ENCODE assay signal across 17 mouse cellular contexts in genomic region chr9:60878630-60879029, GRCm38 (mm10).
DNase-seq lines count a peak whose midpoint lies in the region; ATAC-seq and TF ChIP-seq lines count a peak whose summit lies in the region.
"Had no signal": no experiment of that assay in that cellular context is flagged by ENCODE, and none has a peak within 500 bp of the region (broad histone marks: within the 10 kb centered on the region; RNA-seq: fewer than 3 reads in every experiment).

No protein-coding gene starts in this region.

- H3K9me3 ChIP-seq in hindbrain, embryonic 15.5 days, result no peaks in the 10 kb centered on the region
- H3K9me3 ChIP-seq in hindbrain, embryonic 10.5 days, result peaks cover 3% of the 10 kb centered on the region; the same call in 1 of the 2 replicates
- no peaks in the 10 kb centered on the region for H3K9me3 ChIP-seq in midbrain, embryonic 13.5 days
- H3K9me3 ChIP-seq in midbrain, postnatal 0 days (ENCODE audit: low read length), result no peaks in the 10 kb centered on the region
- H3K9me3 ChIP-seq in forebrain, embryonic 11.5 days (ENCODE audit: control insufficient read depth, low read length), result no peaks in the 10 kb centered on the region
- H3K9me3 ChIP-seq in forebrain, embryonic 15.5 days, result no peaks in the 10 kb centered on the region
- H3K9me3 ChIP-seq: heart, embryonic 12.5 days had no signal

- DNase-seq in hindbrain, embryonic 10.5 days (ENCODE audit: low spot score), result no peak
- no peak for DNase-seq in midbrain, postnatal 0 days (ENCODE audit: low spot score)
- peak; percentile 36 for DNase-seq in forebrain, embryonic 11.5 days (ENCODE audit: low spot score)
- DNase-seq in frontal cortex, postnatal 36 days (ENCODE audit: low spot score in 2 of 2), result no peak
- DNase-seq in cerebellum, adult 2 months, result no peak
- DNase-seq: adrenal gland, postnatal 10 days; cerebellum, adult 11-12 months; cerebellum, adult 9-11 months; cerebellum, postnatal 36 days; gastrocnemius, adult 2 months; gastrocnemius, postnatal 25 days had no signal

- TF ChIP-seq POLR2A in cerebellum, adult 2 months (IDR thresholded peaks at IDR 0.05; ENCODE audit: borderline replicate concordance, insufficient read depth, low read length), result no peak

- H3K4me3 ChIP-seq in hindbrain, embryonic 15.5 days, result no peak overlapping the region
- H3K4me3 ChIP-seq in hindbrain, embryonic 10.5 days, result no peak overlapping the region
- no peak overlapping the region for H3K4me3 ChIP-seq in midbrain, embryonic 13.5 days (replicated peaks)
- no peak overlapping the region for H3K4me3 ChIP-seq in midbrain, postnatal 0 days (ENCODE audit: low read depth, low read length)
- no peak overlapping the region for H3K4me3 ChIP-seq in forebrain, embryonic 11.5 days (ENCODE audit: low read depth, low read length)
- no peak overlapping the region for H3K4me3 ChIP-seq in forebrain, embryonic 15.5 days
- H3K4me3 ChIP-seq in cerebellum, adult 2 months (replicated peaks; ENCODE audit: insufficient read depth, low read depth, low read length), result no peak overlapping the region
- H3K4me3 ChIP-seq: embryonic facial prominence, embryonic 10.5 days; gastrocnemius, adult 2 months; heart, embryonic 12.5 days had no signal

- no peak overlapping the region for H3K4me2 ChIP-seq in hindbrain, embryonic 15.5 days
- H3K4me2 ChIP-seq in midbrain, embryonic 13.5 days (replicated peaks), result no peak overlapping the region
- H3K4me2 ChIP-seq in midbrain, postnatal 0 days (ENCODE audit: low read depth, low read length, poor library complexity, severe bottlenecking), result no peak overlapping the region
- H3K4me2 ChIP-seq in forebrain, embryonic 11.5 days (ENCODE audit: low read depth, low read length, severe bottlenecking), result no peak overlapping the region
- no peak overlapping the region for H3K4me2 ChIP-seq in forebrain, embryonic 15.5 days (replicated peaks)
- H3K4me2 ChIP-seq: heart, embryonic 12.5 days had no signal

- no peak overlapping the region for H3K9ac ChIP-seq in hindbrain, embryonic 15.5 days
- H3K9ac ChIP-seq in midbrain, embryonic 13.5 days (replicated peaks), result no peak overlapping the region
- H3K9ac ChIP-seq in midbrain, postnatal 0 days (replicated peaks; ENCODE audit: low read length, poor library complexity, severe bottlenecking), result no peak overlapping the region
- no peak overlapping the region for H3K9ac ChIP-seq in forebrain, embryonic 11.5 days (ENCODE audit: low read length)
- H3K9ac ChIP-seq in forebrain, embryonic 15.5 days (replicated peaks), result no peak overlapping the region
- H3K9ac ChIP-seq: heart, embryonic 12.5 days had no signal

- H3K27me3 ChIP-seq in hindbrain, embryonic 15.5 days, result no peaks in the 10 kb centered on the region
- H3K27me3 ChIP-seq in hindbrain, embryonic 10.5 days (ENCODE audit: insufficient read depth, poor library complexity, severe bottlenecking), result peaks cover 1% of the 10 kb centered on the region; the same call in 1 of the 2 replicates
- H3K27me3 ChIP-seq in midbrain, embryonic 13.5 days, result peaks cover 18% of the 10 kb centered on the region; the same call in 1 of the 2 replicates
- no peaks in the 10 kb centered on the region for H3K27me3 ChIP-seq in midbrain, postnatal 0 days (ENCODE audit: insufficient read depth, low read length)
- no peaks in the 10 kb centered on the region for H3K27me3 ChIP-seq in forebrain, embryonic 11.5 days (ENCODE audit: control insufficient read depth, insufficient read depth, low read length)
- no peaks in the 10 kb centered on the region for H3K27me3 ChIP-seq in forebrain, embryonic 15.5 days
- H3K27me3 ChIP-seq in cerebellum, adult 2 months (ENCODE audit: control insufficient read depth, insufficient read depth, low read length), result no peaks in the 10 kb centered on the region
- H3K27me3 ChIP-seq: heart, embryonic 12.5 days had no signal

- H3K36me3 ChIP-seq in hindbrain, embryonic 15.5 days, result no peaks in the 10 kb centered on the region
- H3K36me3 ChIP-seq in hindbrain, embryonic 10.5 days, result peaks cover 53% of the 10 kb centered on the region
- H3K36me3 ChIP-seq in midbrain, embryonic 13.5 days, result no peaks in the 10 kb centered on the region
- H3K36me3 ChIP-seq in midbrain, postnatal 0 days (ENCODE audit: insufficient read depth, low read length), result no peaks in the 10 kb centered on the region
- no peaks in the 10 kb centered on the region for H3K36me3 ChIP-seq in forebrain, embryonic 11.5 days (ENCODE audit: control insufficient read depth, insufficient read depth, low read length)
- no peaks in the 10 kb centered on the region for H3K36me3 ChIP-seq in forebrain, embryonic 15.5 days

- H3K4me1 ChIP-seq in hindbrain, embryonic 15.5 days (replicated peaks), result peaks cover 19% of the 10 kb centered on the region
- H3K4me1 ChIP-seq in hindbrain, embryonic 10.5 days (replicated peaks), result peaks cover 14% of the 10 kb centered on the region
- peaks cover 44% of the 10 kb centered on the region for H3K4me1 ChIP-seq in midbrain, embryonic 13.5 days (replicated peaks)
- H3K4me1 ChIP-seq in midbrain, postnatal 0 days (ENCODE audit: insufficient read depth, low read length), result no peaks in the 10 kb centered on the region; the same call in 1 of the 2 replicates
- H3K4me1 ChIP-seq in forebrain, embryonic 11.5 days (replicated peaks; ENCODE audit: control insufficient read depth, insufficient read depth, low read length), result peaks cover 3% of the 10 kb centered on the region; the same call in 1 of the 2 replicates
- peaks cover 49% of the 10 kb centered on the region for H3K4me1 ChIP-seq in forebrain, embryonic 15.5 days
- no peaks in the 10 kb centered on the region for H3K4me1 ChIP-seq in cerebellum, adult 2 months (ENCODE audit: control insufficient read depth, insufficient read depth, low read length)
- H3K4me1 ChIP-seq: embryonic facial prominence, embryonic 10.5 days; heart, embryonic 12.5 days had no signal

- 0 out of 2 replicates have a peak, but pooled peaks have one; percentile 15 for ATAC-seq in hindbrain, embryonic 15.5 days (ENCODE audit: low FRiP score, low read depth)
- 0 out of 2 replicates have a peak, but pooled peaks have one; percentile 21 for ATAC-seq in midbrain, embryonic 13.5 days
- ATAC-seq in midbrain, postnatal 0 days (ENCODE audit: low FRiP score), result no peak
- ATAC-seq in forebrain, embryonic 11.5 days (replicated peaks; ENCODE audit: low FRiP score), result no peak
- ATAC-seq in forebrain, embryonic 15.5 days (replicated peaks), result no peak
- ATAC-seq: hindbrain, embryonic 16.5 days had no signal

- 65% methylated on average over 3 of the region's 3 CpGs for WGBS in hindbrain, embryonic 15.5 days
- 79% methylated on average over 3 of the region's 3 CpGs for WGBS in hindbrain, embryonic 10.5 days
- WGBS in midbrain, embryonic 13.5 days, result 58% methylated on average over 3 of the region's 3 CpGs
- 71% methylated on average over 3 of the region's 3 CpGs for WGBS in midbrain, postnatal 0 days
- 75% methylated on average over 3 of the region's 3 CpGs for WGBS in forebrain, embryonic 11.5 days
- 49% methylated on average over 3 of the region's 3 CpGs for WGBS in forebrain, embryonic 15.5 days
- 83% methylated on average over 3 of the region's 3 CpGs for WGBS in cerebellum, adult 2 months

- TF ChIP-seq CTCF in midbrain, postnatal 0 days (IDR thresholded peaks at IDR 0.05), result no peak
- no peak for TF ChIP-seq CTCF in cerebellum, adult 2 months (IDR thresholded peaks at IDR 0.05; ENCODE audit: borderline replicate concordance, insufficient read depth, low read depth, low read length)

- no peak overlapping the region for H3K27ac ChIP-seq in hindbrain, embryonic 15.5 days (replicated peaks)
- no peak overlapping the region for H3K27ac ChIP-seq in hindbrain, embryonic 10.5 days
- H3K27ac ChIP-seq in midbrain, embryonic 13.5 days, result no peak overlapping the region
- H3K27ac ChIP-seq in midbrain, postnatal 0 days (ENCODE audit: low read depth, low read length), result no peak overlapping the region
- no peak overlapping the region for H3K27ac ChIP-seq in forebrain, embryonic 11.5 days (ENCODE audit: low read depth, low read length)
- peak overlapping the region; percentile 82 for H3K27ac ChIP-seq in forebrain, embryonic 15.5 days (replicated peaks)
- H3K27ac ChIP-seq in cerebellum, adult 2 months (ENCODE audit: insufficient read depth, low read length), result no peak overlapping the region
- H3K27ac ChIP-seq: embryonic facial prominence, embryonic 10.5 days; gastrocnemius, adult 2 months had no signal

Comparison
In these comparisons a context has a peak if more than half of its experiments do, and no peak if none do; other contexts are left out.
1. ATAC-seq: peak in hindbrain, embryonic 15.5 days (single experiment) and midbrain, embryonic 13.5 days (single experiment); none in midbrain, postnatal 0 days (single experiment), forebrain, embryonic 11.5 days (single experiment) and forebrain, embryonic 15.5 days (single experiment).